Mouse (Mus musculus): ENCODE measurements at regions not wholly inside any gene's neighbourhood (a gene's known extent, or its start where the extent isn't known, plus 50 kb on each side); places are given as distances from the start of the nearest gene placed in this dataset.

- DNase-seq (ENCODE audit: low spot score), result no peak
Measured at GRCm38 (mm10) chr10:83896160-83896559, 173.5 kb downstream of the 1500009L16Rik start.

GRCm38 (mm10) chr10:83897558-83897957 lies 174.9 kb downstream of the 1500009L16Rik start:
- no peak for DNase-seq (ENCODE audit: low spot score)

- DNase-seq (ENCODE audit: low spot score), result no peak
Measured at GRCm38 (mm10) chr10:83906751-83907150, 184.1 kb downstream of the 1500009L16Rik start.

- DNase-seq (ENCODE audit: low spot score), result no peak
Measured at GRCm38 (mm10) chr10:83910649-83911370, 188.1 kb downstream of the 1500009L16Rik start.

GRCm38 (mm10) chr10:83914401-83915132 lies 191.9 kb downstream of the 1500009L16Rik start:
- no peak for DNase-seq (ENCODE audit: low spot score)

GRCm38 (mm10) chr10:83915133-83915730 lies 192.6 kb downstream of the 1500009L16Rik start:
- no peak for DNase-seq (ENCODE audit: low spot score)

GRCm38 (mm10) chr10:83926990-83927389 lies 204.3 kb downstream of the 1500009L16Rik start:
- DNase-seq (ENCODE audit: low spot score), result no peak

- no peak for DNase-seq (ENCODE audit: low spot score)
Measured at GRCm38 (mm10) chr10:83927554-83927953, 204.9 kb downstream of the 1500009L16Rik start.

GRCm38 (mm10) chr10:83931758-83932157 lies 209.1 kb downstream of the 1500009L16Rik start:
- no peak for DNase-seq (ENCODE audit: low spot score)

- DNase-seq (ENCODE audit: low spot score), result no peak
Measured at GRCm38 (mm10) chr10:83933201-83933600, 210.5 kb downstream of the 1500009L16Rik start.

GRCm38 (mm10) chr10:83934498-83934897 lies 211.8 kb downstream of the 1500009L16Rik start:
- DNase-seq (ENCODE audit: low spot score), result no peak

- DNase-seq (ENCODE audit: low spot score), result no peak
Measured at GRCm38 (mm10) chr10:83937168-83937567, 214.5 kb downstream of the 1500009L16Rik start.

GRCm38 (mm10) chr10:83942101-83942500 lies 219.4 kb downstream of the 1500009L16Rik start:
- DNase-seq (ENCODE audit: low spot score), result no peak

GRCm38 (mm10) chr10:83944158-83944557 lies 221.5 kb downstream of the 1500009L16Rik start:
- no peak for DNase-seq (ENCODE audit: low spot score)

GRCm38 (mm10) chr10:83944897-83945296 lies 222.2 kb downstream of the 1500009L16Rik start:
- DNase-seq (ENCODE audit: low spot score), result no peak

GRCm38 (mm10) chr10:83945503-83945902 lies 222.8 kb downstream of the 1500009L16Rik start:
- no peak for DNase-seq (ENCODE audit: low spot score)

- DNase-seq (ENCODE audit: low spot score), result no peak
Measured at GRCm38 (mm10) chr10:83946186-83947176, 223.8 kb downstream of the 1500009L16Rik start.

GRCm38 (mm10) chr10:83957118-83957759 lies 234.6 kb downstream of the 1500009L16Rik start:
- DNase-seq (ENCODE audit: low spot score), result no peak

- no peak for DNase-seq (ENCODE audit: low spot score)
Measured at GRCm38 (mm10) chr10:83958397-83958796, 235.7 kb downstream of the 1500009L16Rik start.

GRCm38 (mm10) chr10:83958826-83959225 lies 236.2 kb downstream of the 1500009L16Rik start:
- DNase-seq (ENCODE audit: low spot score), result no peak

GRCm38 (mm10) chr10:83963232-83963760 lies 240.6 kb downstream of the 1500009L16Rik start:
- DNase-seq (ENCODE audit: low spot score), result no peak
